Mouse (Mus musculus) MEL (cell line): Measurements from ENCODE around the gene Fam205a4. TPM values are rescaled to one million over a fixed set of nuclear protein-coding genes. Genes with fewer than 3 reads are reported as not detected.
"Not testable (repeated sequence)": the region's sequence is repeated elsewhere in the genome, so short reads cannot be mapped to it uniquely, and the experiment has no call there.

Experiments
- DNase-seq: peaks from one replicate; pipeline ENCODE4 v3.0.0; 2011; ENCODE audit warnings: low read depth, low spot score
- H3K27ac ChIP-seq: 2 replicates; pipeline ENCODE4 v1.5.1; 2012; ENCODE audit warnings: low read depth, mild to moderate bottlenecking, control low read depth, low read length, moderate library complexity; ENCODE audit not compliant: control insufficient read depth
- H3K27me3 ChIP-seq, 2 experiments: fragments of 150-350 bp in 1 of 2; sonication (generic) in 1 of 2; 2 replicates each; pipeline ENCODE4 v1.6.1; 2012; ENCODE audit warnings: low read length in 2 of 2, mild to moderate bottlenecking in 2 of 2, improper control_type of control experiment in 1 of 2, moderate library complexity in 1 of 2; ENCODE audit not compliant: insufficient read depth in 2 of 2, control insufficient read depth in 1 of 2
- H3K36me3 ChIP-seq, 2 experiments: 2 replicates each; pipeline ENCODE4 v1.6.1; 2012 to 2014; ENCODE audit warnings: low read length in 2 of 2, improper control_type of control experiment in 1 of 2, inconsistent platforms in 1 of 2, mild to moderate bottlenecking in 1 of 2; ENCODE audit not compliant: insufficient read depth in 2 of 2, control insufficient read depth in 1 of 2
- H3K4me1 ChIP-seq, 2 experiments: fragments of 150-350 bp in 1 of 2; sonication (generic) in 1 of 2; 2 replicates each; pipeline ENCODE4 v1.6.1; 2012; ENCODE audit warnings: low read length in 2 of 2, improper control_type of control experiment in 1 of 2, mild to moderate bottlenecking in 1 of 2; ENCODE audit not compliant: insufficient read depth in 2 of 2, control insufficient read depth in 1 of 2
- H3K4me3 ChIP-seq, 2 experiments: fragments of 150-350 bp in 1 of 2; sonication (generic) in 1 of 2; 2 replicates each; pipeline ENCODE4 v1.5.1; 2012; ENCODE audit warnings: low read depth in 2 of 2, low read length in 2 of 2, mild to moderate bottlenecking in 2 of 2, moderate library complexity in 2 of 2, control low read depth in 1 of 2, improper control_type of control experiment in 1 of 2; ENCODE audit not compliant: control insufficient read depth in 1 of 2, insufficient read depth in 1 of 2
- H3K79me2 ChIP-seq: 2 replicates; pipeline ENCODE4 v1.6.1; 2012; ENCODE audit warnings: mild to moderate bottlenecking, low read length, moderate library complexity; ENCODE audit not compliant: control insufficient read depth, poor library complexity, insufficient read depth
- H3K9ac ChIP-seq: 2 replicates; pipeline ENCODE4 v1.6.1; 2012; ENCODE audit warnings: low read depth, mild to moderate bottlenecking, control low read depth, low read length, moderate library complexity; ENCODE audit not compliant: control insufficient read depth, poor library complexity, severe bottlenecking
- H3K9me3 ChIP-seq: fragments of 150-350 bp; sonication (generic); replicated peaks from 2 replicates; pipeline ENCODE4 v1.6.1; 2012; ENCODE audit warnings: mild to moderate bottlenecking, low read length, improper control_type of control experiment, moderate library complexity; ENCODE audit not compliant: insufficient read depth
- polyA plus RNA-seq, 2 experiments: library from polyadenylated mRNA; stranded (reverse) in 1 of 2; unstranded in 1 of 2; fragments of >175 nt in 1 of 2; fragments of >200 nt in 1 of 2; gene quantifications; 2 replicates each; pipeline versions ENCODE4 v1.2.1 to v1.2.4; 2012; ENCODE audit warnings: low replicate concordance in 2 of 2, low read depth in 1 of 2; ENCODE audit not compliant: insufficient read length in 2 of 2, insufficient read depth in 1 of 2, missing spikeins in 1 of 2
- total RNA-seq: library from RNA; depleted of rRNA; stranded (reverse); fragments of 300-350 nt; gene quantifications from 2 replicates; pipeline ENCODE4 v1.2.3, GENCODE M21; 2012; rRNA removed

Fam205a4 gene
- total RNA-seq (0.39 and 0.62 TPM in 2 replicates), polyA plus RNA-seq (under 1 TPM in 1 of 2 experiments, not detected in 1; 0.54 TPM)

- not testable (repeated sequence) for H3K9me3 ChIP-seq, DNase-seq, H3K36me3 ChIP-seq, H3K27ac ChIP-seq, H3K4me3 ChIP-seq, H3K4me1 ChIP-seq, H3K9ac ChIP-seq, H3K27me3 ChIP-seq, H3K79me2 ChIP-seq
Observed at GRCm38 (mm10) chr4:41965758-41966157, at the start of gene Fam205a4. TSS of gene Fam205a4 (plus strand) at chr4:41966058.

GRCm38 (mm10) chr4:41941272-41941671, 24.6 kb upstream of the Fam205a4 start, which contains the start of gene Gm20878:
TSS of gene Gm20878 (plus strand) at chr4:41941572.
- H3K79me2 ChIP-seq, H3K4me3 ChIP-seq, H3K9me3 ChIP-seq, DNase-seq, H3K27ac ChIP-seq, H3K4me1 ChIP-seq, H3K27me3 ChIP-seq, H3K9ac ChIP-seq, H3K36me3 ChIP-seq: not testable (repeated sequence)

Other genes with a start within 250 kb of the Fam205a4 start
- 51.8 and 57.7 TPM in 2 replicates for gene Dctn3, start 242.9 kb upstream of the Fam205a4 start, total RNA-seq
- gene Dctn3, start 242.9 kb upstream of the Fam205a4 start, polyA plus RNA-seq = 10 to 100 TPM in 1 of 2 experiments, not detected in 1; 64.6 TPM
- gene Arid3c, start 234.9 kb upstream of the Fam205a4 start, total RNA-seq = not detected in 2 replicates
- under 1 TPM in 1 of 2 experiments, not detected in 1; 0.13 TPM for gene Arid3c, start 234.9 kb upstream of the Fam205a4 start, polyA plus RNA-seq
- 22.7 and 26.5 TPM in 2 replicates for gene Galt, start 210.8 kb upstream of the Fam205a4 start, total RNA-seq
- gene Galt, start 210.8 kb upstream of the Fam205a4 start, polyA plus RNA-seq = 10 to 100 TPM in 1 of 2 experiments, not detected in 1; 31.9 TPM
- gene Sigmar1, start 209.9 kb upstream of the Fam205a4 start, total RNA-seq = 59.4 and 80.1 TPM in 2 replicates
- gene Sigmar1, start 209.9 kb upstream of the Fam205a4 start, polyA plus RNA-seq = 100 to 1,000 TPM; 112 to 190 TPM
- 4.9 and 6.4 TPM in 2 replicates for gene Ccl27a, start 191.8 kb upstream of the Fam205a4 start, total RNA-seq
- 10 to 100 TPM in 1 of 2 experiments, not detected in 1; 12.1 TPM for gene Ccl27a, start 191.8 kb upstream of the Fam205a4 start, polyA plus RNA-seq
- not detected in 2 replicates for gene Gm21541, start 62.4 kb upstream of the Fam205a4 start, total RNA-seq
- not detected for gene Gm21541, start 62.4 kb upstream of the Fam205a4 start, polyA plus RNA-seq
- gene Gm20878, start 24.5 kb upstream of the Fam205a4 start, total RNA-seq = 1.6 and 4.1 TPM in 2 replicates
- gene Gm20878, start 24.5 kb upstream of the Fam205a4 start, polyA plus RNA-seq = 1 to 10 TPM in 1 of 2 experiments, not detected in 1; 5.2 TPM
- 0.12 TPM in 1 of 2 replicates, not detected in the other for gene Gm21093, start 68.7 kb downstream of the Fam205a4 start, total RNA-seq
- gene Gm21093, start 68.7 kb downstream of the Fam205a4 start, polyA plus RNA-seq = under 1 TPM in 1 of 2 experiments, not detected in 1; 0.22 TPM
- not detected in 2 replicates for gene Gm3893, start 125.1 kb downstream of the Fam205a4 start, total RNA-seq
- gene Gm3893, start 125.1 kb downstream of the Fam205a4 start, polyA plus RNA-seq = not detected
- gene Gm13304, start 148.8 kb downstream of the Fam205a4 start, total RNA-seq = not detected in 2 replicates
- gene Gm13304, start 148.8 kb downstream of the Fam205a4 start, polyA plus RNA-seq = not detected
- gene Gm13306, start 187.4 kb downstream of the Fam205a4 start, total RNA-seq = not detected in 2 replicates
- not detected for gene Gm13306, start 187.4 kb downstream of the Fam205a4 start, polyA plus RNA-seq
- gene Gm13305, start 202.5 kb downstream of the Fam205a4 start, total RNA-seq = not detected in 2 replicates
- 1 to 10 TPM in 1 of 2 experiments, not detected in 1; 2.8 TPM for gene Gm13305, start 202.5 kb downstream of the Fam205a4 start, polyA plus RNA-seq